Mouse (Mus musculus) lung, adult 2 months (tissue): ENCODE data around the gene Sspo.

ENCODE experiments used
- CTCF ChIP-seq: fragments of 200-500 bp; IDR thresholded peaks from 2 replicates; pipeline ENCODE4 v1.5.1; 2011; ENCODE audit warnings: mild to moderate bottlenecking, low read length, control low read depth; ENCODE audit not compliant: insufficient read depth
- POLR2A ChIP-seq: fragments of 200-500 bp; IDR thresholded peaks from 2 replicates; pipeline ENCODE4 v1.6.1; 2011; ENCODE audit warnings: low read depth, mild to moderate bottlenecking, control low read depth, low read length, borderline replicate concordance; ENCODE audit errors: extremely low read depth

DNA sequence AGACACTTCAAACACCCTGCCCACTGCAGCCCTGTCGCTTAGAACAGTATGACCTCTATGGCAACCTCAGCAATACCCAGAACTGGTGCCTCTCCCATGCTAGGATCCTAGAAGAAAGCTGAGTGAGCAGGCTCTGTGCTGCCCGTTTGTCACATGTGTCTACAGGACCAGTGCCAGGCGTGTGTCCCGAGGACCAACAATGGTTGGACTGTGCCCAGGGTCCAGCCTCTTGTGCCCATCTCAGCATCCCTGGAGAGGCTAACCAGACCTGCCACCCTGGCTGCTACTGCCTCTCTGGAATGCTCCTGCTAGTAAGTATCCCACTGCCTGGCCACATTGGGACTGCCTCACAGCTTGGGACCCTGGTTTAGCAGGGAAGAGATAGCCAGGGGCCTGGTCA lies 30.4 kb downstream of the Sspo start:
- no peak for TF ChIP-seq CTCF
- TF ChIP-seq POLR2A = no peak
